17 mouse cellular contexts compared by ENCODE assay signal in genomic region chr8:107148802-107149201, GRCm38 (mm10). TPM values are rescaled to one million over a fixed set of nuclear protein-coding genes. Genes with fewer than 3 reads are reported as not detected.
DNase-seq lines count a peak whose midpoint lies in the region; ATAC-seq and TF ChIP-seq lines count a peak whose summit lies in the region.
"Had no signal": no experiment of that assay in that cellular context is flagged by ENCODE, and none has a peak within 500 bp of the region (broad histone marks: within the 10 kb centered on the region; RNA-seq: fewer than 3 reads in every experiment).

No protein-coding gene starts in this region.

- peak overlapping the region; percentile 36; the same call in 1 of the 2 replicates for H3K27ac ChIP-seq in layer of hippocampus, adult 2 months
- H3K27ac ChIP-seq in limb, embryonic 14.5 days (replicated peaks; ENCODE audit: low read depth, low read length): 0 out of 2 replicates have a peak overlapping the region, but pooled peaks have one; percentile 21
- H3K27ac ChIP-seq: embryonic facial prominence, embryonic 12.5 days; forebrain, embryonic 15.5 days; heart, embryonic 13.5 days; hindbrain, embryonic 14.5 days had no signal

- no peak for TF ChIP-seq POLR2A in limb, embryonic 14.5 days (IDR thresholded peaks at IDR 0.05; ENCODE audit: borderline replicate concordance, extremely low read depth, insufficient read depth, insufficient read length)

- no peak overlapping the region for H3K9ac ChIP-seq in limb, embryonic 14.5 days (ENCODE audit: low read depth, low read length, severe bottlenecking)
- H3K9ac ChIP-seq: embryonic facial prominence, embryonic 12.5 days; forebrain, embryonic 15.5 days; heart, embryonic 13.5 days; hindbrain, embryonic 14.5 days had no signal

- no peak for DNase-seq in layer of hippocampus, adult 2 months (ENCODE audit: low spot score in 2 of 2)
- no peak for DNase-seq in layer of hippocampus, postnatal 36 days
- peak; percentile 19 for DNase-seq in right cerebral cortex, adult 18-20 months
- no peak for DNase-seq in right cerebral cortex, postnatal 10 days (ENCODE audit: low spot score in 2 of 2)
- DNase-seq in limb, embryonic 14.5 days (ENCODE audit: low spot score): no peak
- DNase-seq in gastrocnemius, postnatal 36 days: no peak
- DNase-seq: adrenal gland, adult 2 months; adrenal gland, postnatal 25 days; cerebellum, adult 2 months; cerebellum, postnatal 10 days; embryo, embryonic 11 days; gastrocnemius, postnatal 14 days; heart, postnatal 4 days had no signal

- peaks cover 11% of the 10 kb centered on the region; the same call in 1 of the 2 replicates for H3K4me1 ChIP-seq in limb, embryonic 14.5 days (ENCODE audit: control insufficient read depth, insufficient read depth, low read length)

- H3K4me2 ChIP-seq in limb, embryonic 14.5 days (replicated peaks; ENCODE audit: low read depth, low read length, severe bottlenecking): no peak overlapping the region
- H3K4me2 ChIP-seq: embryonic facial prominence, embryonic 12.5 days; forebrain, embryonic 15.5 days; heart, embryonic 13.5 days; hindbrain, embryonic 14.5 days had no signal

- H3K36me3 ChIP-seq in limb, embryonic 14.5 days (ENCODE audit: control insufficient read depth, insufficient read depth, low read length): peaks cover 13% of the 10 kb centered on the region

- no peak overlapping the region for H3K4me3 ChIP-seq in layer of hippocampus, adult 2 months
- no peak overlapping the region for H3K4me3 ChIP-seq in limb, embryonic 14.5 days (replicated peaks; ENCODE audit: low read length)
- H3K4me3 ChIP-seq: embryonic facial prominence, embryonic 12.5 days; forebrain, embryonic 15.5 days; heart, embryonic 13.5 days had no signal

- 55% methylated on average over 5 of the region's 5 CpGs for WGBS in limb, embryonic 14.5 days

- intact Hi-C loops in gastrocnemius, postnatal 36 days (cut with DNase I): no loop called here

- no peak for TF ChIP-seq CTCF in layer of hippocampus, adult 2 months (conservative IDR thresholded peaks at IDR 0.05)

- no peak for ATAC-seq in limb, embryonic 14.5 days (ENCODE audit: low FRiP score, low read depth)
- ATAC-seq: forebrain, embryonic 15.5 days had no signal

- no peaks in the 10 kb centered on the region for H3K9me3 ChIP-seq in limb, embryonic 14.5 days (ENCODE audit: control insufficient read depth, low read length)
- H3K9me3 ChIP-seq: embryonic facial prominence, embryonic 12.5 days; forebrain, embryonic 15.5 days; heart, embryonic 13.5 days had no signal

- H3K27me3 ChIP-seq in limb, embryonic 14.5 days (ENCODE audit: control insufficient read depth, insufficient read depth, low read length): no peaks in the 10 kb centered on the region
- H3K27me3 ChIP-seq: embryonic facial prominence, embryonic 12.5 days; forebrain, embryonic 15.5 days; heart, embryonic 13.5 days had no signal

RNA-seq across cellular contexts. Expression of gene Cyb5b, which starts 1.6 kb away (rescaled TPM):
- total RNA-seq in layer of hippocampus, adult 2 months (2021): 100 to 1,000 TPM; 103 to 104 TPM
- 100 to 1,000 TPM; 106 to 109 TPM for total RNA-seq in layer of hippocampus, postnatal 36 days (2021)
- polyA plus RNA-seq in limb, embryonic 14.5 days (2012; rRNA removed): 57.2 and 60.3 TPM in 2 replicates
- polyA plus RNA-seq in limb, embryonic 14.5 days (2014; fragmentation: Nextera tagmentation; extraction: Ambion mirVana): 82.3 and 83.5 TPM in 2 replicates
- 10 to 100 TPM; 29.6 to 30.8 TPM for total RNA-seq in gastrocnemius, postnatal 36 days (2021)

RNA-seq across cellular contexts. Expression of gene Terf2, which starts 52.5 kb away (rescaled TPM):
- 10 to 100 TPM; 32.7 to 39.2 TPM for total RNA-seq in layer of hippocampus, adult 2 months (2021)
- total RNA-seq in layer of hippocampus, postnatal 36 days (2021): 10 to 100 TPM; 31.9 to 32.0 TPM
- 34.9 and 39.0 TPM in 2 replicates for polyA plus RNA-seq in limb, embryonic 14.5 days (2012; rRNA removed)
- 15.1 and 18.5 TPM in 2 replicates for polyA plus RNA-seq in limb, embryonic 14.5 days (2014; fragmentation: Nextera tagmentation; extraction: Ambion mirVana)
- 10 to 100 TPM in 1 of 2 experiments, 1 to 10 TPM in 1; 8.6 to 11.4 TPM for total RNA-seq in gastrocnemius, postnatal 36 days (2021)
